Mouse (Mus musculus): ENCODE measurements around the gene Kazn. TPM values are rescaled to one million over a fixed set of nuclear protein-coding genes. Genes with fewer than 3 reads are reported as not detected.

Kazn gene
- total RNA-seq, 2 experiments from 2014 or later = 2.8 to 3.1 TPM

DNA sequence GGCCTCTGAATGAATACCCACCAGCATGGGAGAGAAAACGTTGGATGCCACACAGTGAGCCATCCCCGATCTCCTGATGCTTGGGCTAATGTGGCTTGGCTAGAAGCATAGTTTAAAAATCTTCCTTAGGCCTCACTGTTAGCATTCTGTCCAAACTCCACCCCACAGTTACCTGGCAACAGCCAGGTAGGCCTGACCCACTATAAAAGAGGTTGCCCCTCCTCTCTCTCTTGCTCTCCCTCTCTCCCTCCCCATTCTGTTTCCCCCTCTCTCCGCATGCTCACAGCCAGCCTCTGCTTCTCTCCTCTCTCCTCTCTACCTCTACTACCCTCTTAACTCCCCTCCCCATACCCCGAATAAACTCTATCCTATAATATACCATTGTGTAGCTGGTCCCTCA, 74.8 kb downstream of the Kazn start:
- no peak for DNase-seq

DNA sequence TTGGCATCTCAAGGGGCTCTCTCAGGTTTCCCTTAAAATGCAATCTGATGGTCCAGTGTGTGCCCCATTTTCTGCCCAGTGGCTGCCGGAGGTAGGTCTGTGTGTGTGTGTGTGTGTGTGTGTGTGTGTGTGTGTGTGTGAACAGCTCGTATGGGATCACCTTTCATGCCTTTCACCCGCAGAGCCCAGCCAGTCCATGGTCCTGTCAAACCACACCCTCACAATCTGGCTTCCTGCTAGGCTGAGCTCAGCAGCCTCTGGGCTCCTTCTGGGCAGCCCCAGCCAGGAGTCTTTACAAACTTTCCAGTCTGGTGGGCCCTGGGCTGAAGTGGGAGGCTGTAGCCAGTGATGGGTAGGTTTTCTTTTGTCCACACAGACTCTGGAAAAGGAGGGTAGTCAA, 75.3 kb downstream of the Kazn start:
- no peak for DNase-seq

DNA sequence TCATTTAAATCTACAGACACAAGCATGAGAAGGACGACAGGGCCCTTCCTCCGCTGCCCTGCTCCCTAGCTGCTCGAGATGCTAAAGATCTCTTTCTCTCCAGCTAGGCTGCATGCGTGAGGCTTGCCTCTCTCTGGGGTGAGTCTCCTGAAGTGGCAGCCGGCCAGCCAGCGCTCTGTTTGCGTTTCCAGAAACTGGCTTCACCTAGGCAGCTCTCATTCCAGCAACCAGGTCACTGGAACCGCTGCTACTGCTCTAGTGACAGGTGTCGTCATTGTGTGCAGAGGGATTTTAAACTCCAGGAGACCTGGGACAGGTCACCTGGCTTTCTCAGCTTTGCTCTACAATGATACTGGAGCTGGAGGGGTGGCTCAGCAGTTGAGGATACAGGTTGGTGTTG, 76.5 kb downstream of the Kazn start:
- no peak for DNase-seq

DNA sequence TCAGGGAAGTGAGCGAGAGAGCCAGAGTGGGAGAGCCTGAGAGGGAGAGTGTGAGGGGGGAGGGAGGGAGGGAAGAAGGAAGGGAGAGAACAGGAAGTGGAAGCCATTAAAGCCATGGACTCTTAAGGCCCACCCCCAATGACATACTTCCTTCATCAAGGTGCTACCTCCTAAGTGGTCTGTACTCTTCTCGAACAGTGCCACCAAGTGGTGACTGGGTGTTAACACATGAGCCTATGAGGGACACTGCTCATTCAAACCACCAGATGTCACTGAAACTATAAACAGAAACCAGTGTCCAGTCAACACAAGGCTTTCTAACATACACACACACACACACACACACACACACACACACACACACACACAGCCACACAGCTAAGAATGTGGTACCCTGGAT, 77.1 kb downstream of the Kazn start:
- no peak for DNase-seq

DNA sequence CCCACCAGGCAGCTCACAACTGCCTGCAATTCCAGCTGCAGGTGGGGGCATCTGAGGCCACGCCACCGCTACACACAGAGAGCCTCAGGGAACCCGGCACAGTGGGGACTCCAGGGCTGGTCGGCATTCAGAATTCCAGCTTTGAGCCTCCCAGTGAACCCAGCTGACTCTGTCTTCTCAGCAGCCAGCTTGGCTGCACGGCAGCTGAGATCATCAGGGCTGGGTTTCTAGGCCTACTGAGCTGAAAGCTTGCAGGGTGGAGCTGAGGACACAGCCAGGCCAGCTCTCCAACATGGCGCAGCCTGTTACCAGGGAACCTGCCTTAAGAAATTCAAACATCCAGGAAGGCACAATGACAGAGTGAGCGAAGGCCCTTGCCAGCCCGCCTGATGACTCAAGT, 79.2 kb downstream of the Kazn start:
- peak; percentile 55 to 74 for DNase-seq

DNA sequence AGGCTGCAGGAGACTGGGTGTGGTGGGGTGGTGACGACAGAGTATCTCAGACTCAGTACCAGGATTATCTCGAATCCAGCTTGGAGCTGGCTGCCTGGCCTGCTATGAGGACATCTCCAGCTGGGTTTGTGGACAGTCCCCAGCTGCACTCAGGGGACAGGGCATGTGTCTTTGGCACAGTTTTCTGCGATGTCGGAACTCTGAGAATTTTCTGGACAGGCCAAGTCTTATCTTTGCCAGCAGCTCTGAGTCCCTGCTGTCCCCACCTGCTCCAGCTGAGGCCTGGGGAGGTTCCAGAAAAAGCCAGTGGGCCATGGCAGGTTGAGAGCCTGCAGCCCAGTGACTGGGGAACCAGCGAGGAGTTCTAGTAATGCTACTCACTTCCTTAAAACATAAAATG, 82.7 kb downstream of the Kazn start:
- DNase-seq = peak; percentile 59 to 74

DNA sequence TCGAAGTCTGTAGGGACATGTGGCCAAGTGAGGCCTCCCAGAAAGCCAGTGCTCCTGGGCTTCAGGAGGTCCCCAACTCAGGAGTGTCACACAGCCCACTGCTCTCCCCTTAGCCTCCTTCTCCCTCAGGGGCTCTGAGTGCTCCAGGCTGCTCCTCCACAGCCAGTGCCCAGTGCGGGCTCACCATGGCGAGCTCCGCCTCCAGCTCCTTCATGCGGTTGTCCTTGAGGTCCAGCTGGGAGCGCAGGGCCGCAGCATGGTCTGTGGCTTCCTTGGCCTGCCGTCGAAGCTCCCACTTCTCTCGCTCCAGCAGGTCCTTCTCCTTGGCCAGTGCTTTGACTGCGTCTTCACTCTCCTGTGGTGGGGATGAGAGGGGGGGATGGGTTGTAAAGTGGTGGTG, 85.0 kb downstream of the Kazn start:
- DNase-seq = no peak

DNA sequence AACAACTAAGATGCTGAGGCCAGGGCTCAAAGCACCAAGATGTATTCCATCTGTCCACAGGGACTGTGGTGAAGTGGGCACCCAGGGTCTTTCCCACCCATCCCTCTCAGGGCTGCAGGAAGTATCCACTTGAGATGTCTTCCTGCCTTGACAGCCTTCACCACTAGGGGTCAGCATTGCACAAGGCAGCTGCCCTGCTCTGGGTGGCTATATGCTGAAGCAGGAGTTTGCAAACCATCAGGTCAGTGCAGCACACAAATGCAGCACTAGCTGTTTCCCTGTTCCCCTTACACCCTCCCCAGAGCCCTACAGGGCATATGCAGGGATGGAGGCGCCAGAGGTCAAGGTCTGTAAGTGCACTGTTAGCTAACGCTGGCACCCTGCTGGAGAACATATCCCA, 85.7 kb downstream of the Kazn start:
- DNase-seq = peak; percentile 83 to 95

DNA sequence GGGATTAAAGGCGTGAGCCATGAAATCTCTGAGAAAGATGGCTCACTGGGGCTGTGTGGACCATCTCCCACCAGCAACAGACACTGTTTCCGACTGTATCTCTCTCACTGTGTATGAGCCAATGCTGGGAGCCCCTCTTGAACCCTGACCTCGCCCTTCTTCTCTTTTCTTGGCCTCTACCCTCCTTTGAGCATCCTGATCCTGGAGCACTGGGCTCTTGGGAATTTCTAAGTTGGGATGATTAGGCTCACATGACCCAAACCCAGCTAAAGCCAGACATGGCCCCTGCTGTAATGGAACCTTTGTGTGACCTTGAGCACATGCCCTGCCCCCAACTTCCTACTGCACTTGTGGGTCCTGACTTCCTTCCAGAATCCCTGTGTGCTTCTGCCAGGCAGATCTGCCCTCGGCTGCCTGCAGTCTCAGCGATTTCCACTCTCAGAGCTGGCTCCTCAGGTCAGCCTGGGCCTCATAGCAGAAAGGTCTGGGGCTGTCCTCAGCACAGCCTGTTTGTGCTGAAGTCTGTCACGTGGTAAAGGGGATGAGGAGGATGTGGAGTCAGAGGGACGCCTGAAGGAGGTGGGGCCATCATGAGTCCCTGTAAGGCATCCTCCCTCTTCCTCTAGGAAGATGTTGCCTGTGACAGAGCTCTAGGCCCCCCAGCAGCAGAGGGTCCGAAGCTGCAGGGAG, 86.3 kb downstream of the Kazn start:
- peak in 1 of 2 experiments; percentile 14 for DNase-seq

DNA sequence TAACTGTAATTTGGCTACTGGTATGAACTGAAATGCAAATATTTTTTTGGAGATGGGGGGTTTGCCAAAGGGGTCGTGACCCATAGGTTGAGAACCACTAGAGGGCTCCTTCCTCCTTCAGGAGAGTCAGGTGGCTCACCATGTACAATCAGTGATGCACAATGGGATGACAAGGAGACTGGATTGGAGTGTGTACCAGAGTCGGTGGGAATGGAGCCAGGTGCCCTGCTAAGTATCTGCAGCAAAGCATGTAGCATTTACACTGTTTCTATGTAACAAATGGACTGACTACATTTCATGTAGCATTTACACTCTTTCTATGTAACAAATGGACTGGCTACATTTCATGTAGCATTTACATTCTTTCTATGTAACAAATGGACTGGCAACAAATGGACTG, 89.1 kb downstream of the Kazn start:
- no peak for DNase-seq

DNA sequence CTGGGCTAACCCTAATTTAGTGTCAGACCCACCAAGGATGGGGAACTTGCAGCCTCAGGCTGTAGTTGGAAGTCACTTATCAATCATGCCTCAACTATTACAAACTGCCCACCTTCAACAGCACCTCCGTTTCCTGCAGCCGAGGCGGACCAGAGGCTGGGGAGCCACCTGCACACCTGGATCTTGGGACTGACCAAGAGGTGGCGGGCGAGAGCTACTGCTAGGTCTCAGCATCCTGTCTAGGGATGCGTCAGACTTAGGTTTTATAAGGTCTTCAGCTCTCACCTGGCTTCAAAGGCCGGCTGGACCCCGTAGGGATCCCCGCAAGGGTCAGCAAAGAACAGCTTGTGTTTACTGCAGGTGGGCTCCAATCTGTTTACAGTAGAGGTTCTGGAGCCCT, 90.0 kb downstream of the Kazn start:
- no peak for DNase-seq

DNA sequence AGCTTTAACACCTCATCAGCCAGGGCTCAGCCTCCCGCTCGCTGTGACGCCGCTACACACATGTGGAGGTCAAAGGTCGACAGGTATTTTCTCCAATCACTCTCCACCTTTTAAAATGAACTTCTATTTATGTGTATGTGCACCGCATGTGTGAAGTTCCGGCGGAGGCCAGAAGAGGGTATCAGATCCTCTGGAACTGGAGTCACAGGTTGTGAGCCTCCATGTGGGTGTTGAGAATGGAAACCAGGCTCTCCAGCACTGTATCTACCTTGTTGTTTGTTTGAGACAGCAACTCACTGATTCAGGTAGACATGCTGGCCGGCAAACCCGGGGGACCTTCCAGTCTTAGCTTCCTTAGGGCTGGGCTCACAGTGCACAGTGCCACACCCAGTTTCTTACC, 91.5 kb downstream of the Kazn start:
- no peak for DNase-seq

DNA sequence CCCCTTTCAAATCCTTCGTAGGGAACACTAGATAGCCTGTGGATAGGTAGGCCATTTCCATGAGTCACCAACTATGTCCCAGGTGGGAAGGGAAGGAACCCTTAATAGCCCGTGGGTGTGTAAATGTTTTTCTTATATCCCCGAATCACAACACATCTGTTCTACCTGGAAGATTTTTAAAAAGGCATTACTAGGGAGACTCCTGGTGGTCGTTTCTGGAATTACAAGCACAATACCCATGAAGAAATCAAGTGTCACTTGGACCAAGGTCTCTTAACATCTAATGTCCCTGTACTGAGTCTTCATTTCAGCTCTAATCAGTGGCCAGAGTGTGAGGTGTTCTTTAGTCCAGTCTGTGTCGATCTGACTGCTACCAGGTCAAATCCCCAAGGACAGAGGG, 95.1 kb downstream of the Kazn start:
- peak; percentile 36 to 81 for DNase-seq

DNA sequence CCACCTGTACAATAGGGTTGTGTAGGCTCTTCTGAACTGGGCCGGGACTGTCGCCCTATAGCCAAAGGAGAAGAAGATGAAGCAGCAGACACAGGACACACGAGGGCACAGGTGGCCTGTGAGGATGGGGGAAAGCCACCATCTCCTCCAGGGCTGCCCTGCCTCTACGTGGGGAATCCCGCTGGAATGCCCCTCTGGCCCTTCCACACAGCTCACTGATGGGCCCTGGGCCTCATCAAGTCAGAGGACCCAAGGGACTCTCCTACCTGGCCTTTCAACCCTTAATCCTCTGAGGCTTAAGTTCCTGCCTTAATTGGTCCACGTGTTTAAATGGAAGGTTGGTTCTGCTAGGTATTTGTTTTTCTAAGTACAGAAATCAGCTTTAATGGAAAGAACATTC, 95.9 kb downstream of the Kazn start:
- no peak for DNase-seq

DNA sequence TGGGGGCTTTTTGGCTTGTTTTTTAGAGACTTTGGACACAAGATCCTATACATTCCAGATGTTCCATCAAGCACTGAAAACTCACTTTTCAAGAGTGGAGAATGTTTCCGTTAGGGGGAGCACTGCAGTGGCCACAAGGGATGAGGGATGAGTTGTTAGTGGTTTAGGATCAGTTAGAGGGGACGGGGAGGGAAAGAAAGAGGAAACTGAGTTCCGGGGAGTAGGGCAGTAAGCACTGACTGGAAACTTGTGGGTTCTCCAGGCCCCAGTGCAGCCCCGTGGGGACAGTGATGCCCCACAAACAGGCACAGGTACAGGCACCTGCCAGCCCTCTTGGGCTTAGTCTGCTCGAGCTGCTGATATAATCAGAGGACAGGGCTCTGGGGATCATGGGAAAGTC, 99.5 kb downstream of the Kazn start:
- DNase-seq = no peak

DNA sequence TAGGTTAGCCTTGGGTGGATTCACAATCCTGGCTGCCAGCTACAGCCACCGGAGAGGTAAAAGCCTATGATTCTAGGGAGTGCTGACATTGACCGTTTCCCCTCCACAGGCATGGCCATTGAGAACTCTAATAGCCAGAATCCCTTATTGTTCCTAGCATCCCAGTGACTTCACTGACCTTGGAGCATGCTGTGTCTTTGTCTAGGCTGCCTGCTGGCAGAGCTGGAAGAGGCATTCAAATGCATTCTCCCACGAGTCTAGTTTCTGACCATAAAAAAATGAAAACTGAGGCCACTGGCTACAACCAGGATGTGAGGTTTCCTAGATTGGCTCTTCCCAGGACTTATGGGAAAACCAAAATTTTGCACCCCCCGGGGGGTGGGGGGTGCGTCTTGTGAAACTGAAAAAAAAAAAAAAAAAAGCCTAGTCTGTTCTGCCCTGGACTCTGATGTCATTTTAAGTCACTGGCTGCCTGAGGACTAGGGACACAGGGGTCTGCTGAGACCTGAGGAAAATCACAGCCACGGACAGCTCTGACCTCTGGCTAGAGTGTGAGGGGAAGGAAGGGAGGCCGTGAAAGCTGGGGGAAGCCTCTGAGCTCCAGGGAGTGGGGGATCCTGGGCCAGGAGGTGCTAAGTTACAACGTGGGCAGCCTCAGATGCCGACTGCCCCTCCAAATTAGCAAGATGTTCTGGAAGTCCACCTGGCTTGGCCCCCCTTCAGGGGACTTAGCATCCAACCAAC, 100.7 kb downstream of the Kazn start:
- no peak for DNase-seq

DNA sequence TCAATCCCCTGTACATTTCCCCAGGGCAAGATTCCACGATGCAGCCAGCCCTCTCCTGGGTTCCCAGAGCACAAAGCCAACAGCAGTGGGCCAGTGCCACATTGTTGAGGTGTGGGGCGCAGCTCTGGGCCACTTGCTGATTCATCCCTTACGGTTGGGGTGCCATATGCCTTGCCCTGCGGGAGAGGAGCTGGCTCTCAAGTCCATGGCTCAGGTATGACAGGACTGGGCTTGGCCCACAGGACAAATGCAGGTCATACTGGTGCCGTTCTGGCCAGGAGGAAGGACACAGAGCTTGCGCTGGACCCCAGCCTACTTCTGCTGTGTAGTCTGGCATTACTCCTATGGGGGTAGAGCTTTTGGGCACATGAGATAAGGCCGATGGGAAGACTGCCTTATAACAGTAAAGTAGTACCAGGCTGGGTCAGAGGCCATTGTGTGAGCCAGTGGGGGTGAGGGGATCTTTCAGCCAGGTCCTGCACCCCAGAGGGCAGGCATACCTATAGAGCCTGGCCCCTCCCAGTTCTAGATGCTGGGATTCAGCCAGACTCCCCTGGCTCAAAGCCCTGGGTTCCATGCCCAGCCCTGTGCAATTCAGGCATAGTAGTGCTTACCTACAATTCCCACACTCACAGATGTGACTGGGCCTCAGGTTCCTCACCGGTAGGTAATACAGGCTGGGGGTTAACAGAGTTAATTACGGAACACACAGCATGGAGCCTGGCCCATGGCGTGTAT, 102.3 kb downstream of the Kazn start:
- DNase-seq = peak; percentile 42 to 52

DNA sequence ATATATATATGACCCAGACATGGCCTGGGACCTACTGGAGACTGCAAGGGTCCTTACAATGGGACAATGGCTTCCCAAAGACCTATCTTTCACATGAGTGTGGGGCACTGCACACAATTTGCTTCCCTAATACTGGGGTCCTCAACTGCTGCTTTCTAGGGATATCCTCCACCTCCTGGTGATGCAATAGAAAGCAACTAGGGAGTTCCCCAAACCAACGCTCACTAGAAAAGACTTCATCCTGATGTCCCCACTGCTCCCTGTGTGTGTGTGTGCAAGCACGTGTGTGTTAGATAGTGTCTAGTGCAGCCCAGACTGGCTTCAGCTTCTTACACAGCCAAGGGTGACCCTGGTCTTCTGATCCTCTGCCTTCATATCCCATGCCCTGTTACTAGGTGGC, 103.7 kb downstream of the Kazn start:
- DNase-seq = no peak

DNA sequence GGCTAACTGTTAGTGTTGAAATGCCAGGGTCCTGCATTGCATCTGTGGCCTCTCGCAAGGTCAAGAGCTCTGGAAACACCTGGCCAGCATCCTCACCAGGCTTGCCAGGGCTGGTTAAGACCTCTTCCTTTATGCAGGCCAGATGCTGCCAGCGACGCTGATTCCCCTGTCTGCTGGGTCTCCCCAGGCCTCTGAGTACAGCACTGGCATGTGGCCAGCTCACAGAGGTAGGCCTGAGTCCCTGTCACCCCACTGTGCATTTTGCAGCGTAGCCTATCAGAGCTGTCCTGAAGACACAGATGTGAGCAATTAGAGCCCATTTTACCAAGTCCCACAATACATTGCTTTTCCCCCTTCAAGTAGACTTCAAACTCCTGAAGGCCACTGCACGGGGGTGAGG, 109.0 kb downstream of the Kazn start:
- DNase-seq = no peak

DNA sequence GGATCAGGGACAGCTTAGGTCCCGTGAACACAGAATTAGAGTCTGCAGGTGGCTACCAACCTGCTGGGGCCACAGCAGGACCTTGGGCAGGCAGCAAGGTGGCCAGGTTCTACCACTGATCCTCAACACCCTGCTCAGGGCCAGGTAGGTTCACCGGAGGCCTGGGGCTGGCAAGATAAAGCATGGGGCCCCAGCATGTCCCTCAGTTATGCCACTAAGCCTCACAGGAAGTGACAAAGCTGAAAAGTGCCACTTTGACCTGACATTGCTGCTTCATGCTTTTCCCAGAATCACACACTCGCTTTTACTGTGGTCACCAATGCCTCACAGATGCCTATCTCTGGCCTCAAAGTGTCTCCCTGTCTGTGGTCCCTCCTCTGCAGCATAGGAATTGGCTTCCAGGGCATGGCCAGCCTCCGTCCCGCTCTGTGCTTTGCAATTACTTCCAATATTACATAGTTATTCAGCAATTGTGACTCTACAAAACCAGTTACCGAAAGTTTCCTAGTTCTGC, 111.9 kb downstream of the Kazn start:
- DNase-seq = no peak

DNA sequence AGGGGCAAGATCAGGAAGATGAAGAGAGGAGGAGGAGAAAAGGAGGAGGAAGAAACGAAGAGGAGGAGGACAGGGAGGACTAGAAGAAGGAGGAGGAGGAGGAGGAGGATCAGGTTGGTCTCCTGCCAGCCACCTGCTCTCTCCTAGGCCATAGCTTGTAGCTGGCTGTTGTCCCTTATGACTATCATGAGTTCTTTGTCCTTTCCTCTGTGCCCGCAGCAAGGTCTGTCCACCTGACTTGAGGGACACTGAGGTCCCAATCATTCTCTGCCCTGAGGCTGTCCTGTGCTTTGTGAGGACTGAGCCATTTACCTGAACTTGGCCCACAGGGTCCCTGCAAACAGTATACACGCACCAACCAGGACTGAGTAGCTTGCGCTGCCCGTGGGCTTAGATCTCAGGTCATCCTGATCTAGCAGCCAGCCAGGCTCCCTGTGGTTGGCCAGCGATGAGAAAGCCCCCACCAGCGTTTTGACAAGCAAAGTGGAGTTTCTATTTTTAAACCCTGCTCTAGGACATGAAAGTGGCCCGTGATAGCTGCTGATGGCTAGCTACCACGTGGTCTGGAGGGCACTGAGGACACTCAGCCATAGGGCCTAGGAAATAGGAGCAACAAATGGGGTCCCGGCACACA, 112.4 kb downstream of the Kazn start:
- peak; percentile 70 to 80 for DNase-seq

DNA sequence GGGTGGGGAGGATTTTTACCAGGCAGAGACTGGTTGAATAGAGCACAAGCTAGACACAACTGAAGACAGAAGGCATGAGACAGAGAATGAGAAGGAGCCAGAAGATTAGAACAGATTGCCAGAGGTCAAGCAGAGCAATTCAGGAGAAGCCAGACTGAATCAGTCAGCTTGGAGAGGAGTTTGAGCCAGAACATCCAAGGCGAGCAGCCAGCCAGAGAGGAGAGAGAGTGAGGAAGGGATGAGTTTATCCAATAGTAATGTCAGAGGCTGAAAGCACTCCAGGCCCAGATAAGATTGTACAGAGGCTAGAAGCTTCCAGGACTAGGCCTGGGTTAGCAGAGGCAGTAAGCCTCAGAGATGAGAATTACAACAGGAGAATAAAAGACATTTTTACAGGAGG, 118.0 kb downstream of the Kazn start:
- peak; percentile 36 to 50 for DNase-seq

DNA sequence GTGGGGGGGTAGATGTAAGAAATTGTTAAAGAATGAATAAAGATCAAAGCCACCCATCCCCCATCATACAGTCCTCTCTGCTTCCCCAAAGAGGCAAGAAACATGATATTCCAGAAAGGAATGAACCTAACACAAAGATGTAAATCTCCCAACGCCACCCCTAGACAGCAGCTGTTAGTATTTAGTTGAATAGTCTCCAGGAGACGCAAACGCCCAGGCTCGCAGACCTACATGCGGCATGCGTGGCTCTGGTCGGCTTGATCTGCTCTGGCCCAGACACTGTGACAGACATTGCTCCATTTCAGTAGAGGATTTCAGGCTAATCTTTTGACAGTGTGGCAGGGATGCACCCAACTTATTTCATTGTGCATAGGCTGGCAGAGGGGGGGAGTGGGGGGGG, 120.7 kb downstream of the Kazn start:
- no peak for DNase-seq

All from heart, adult 18-20 months (tissue).